Mouse (Mus musculus) testis, adult 2 months (tissue): Measurements from ENCODE around the gene Ptchd1. TPM values are rescaled to one million over a fixed set of nuclear protein-coding genes. Genes with fewer than 3 reads are reported as not detected.

Experiments
- H3K27ac ChIP-seq: fragments of 200-500 bp; 2 replicates; pipeline ENCODE4 v1.5.1; 2012; ENCODE audit warnings: low read depth, low read length; ENCODE audit not compliant: control insufficient read depth, insufficient read depth
- H3K27me3 ChIP-seq: fragments of 200-500 bp; 2 replicates; pipeline ENCODE4 v1.6.1; 2012; ENCODE audit warnings: mild to moderate bottlenecking, low read length, moderate library complexity; ENCODE audit not compliant: control insufficient read depth, insufficient read depth
- H3K36me3 ChIP-seq: fragments of 200-500 bp; 2 replicates; pipeline ENCODE4 v1.6.1; 2012; ENCODE audit warnings: mild to moderate bottlenecking, low read length; ENCODE audit not compliant: control insufficient read depth, insufficient read depth
- H3K4me1 ChIP-seq: fragments of 200-500 bp; 2 replicates; pipeline ENCODE4 v1.6.1; 2012; ENCODE audit warnings: low read length; ENCODE audit not compliant: control insufficient read depth, insufficient read depth
- H3K4me3 ChIP-seq: fragments of 200-500 bp; 2 replicates; pipeline ENCODE4 v1.5.1; 2012; ENCODE audit warnings: low read depth, mild to moderate bottlenecking, low read length, moderate library complexity, mixed read lengths; ENCODE audit not compliant: control insufficient read depth
- CTCF ChIP-seq: fragments of 200-500 bp; IDR thresholded peaks from 2 replicates; pipeline ENCODE4 v1.5.1; 2012; ENCODE audit warnings: low read depth, mild to moderate bottlenecking, inconsistent platforms, low read length, moderate library complexity; ENCODE audit not compliant: control insufficient read depth, insufficient read depth, insufficient replicate concordance
- POLR2A ChIP-seq: fragments of 200-500 bp; IDR thresholded peaks from 2 replicates; pipeline ENCODE4 v1.6.1; 2012; ENCODE audit warnings: low read depth, mild to moderate bottlenecking, inconsistent platforms, low read length, moderate library complexity; ENCODE audit not compliant: control insufficient read depth
- polyA plus RNA-seq: library from polyadenylated mRNA; depleted of rRNA; stranded (reverse); fragments of >200 nt; gene quantifications from 2 replicates; pipeline ENCODE4 v1.2.3, GENCODE M21; 2012; rRNA removed

Ptchd1 gene
- polyA plus RNA-seq, 1 experiment, result 0.56 TPM

DNA sequence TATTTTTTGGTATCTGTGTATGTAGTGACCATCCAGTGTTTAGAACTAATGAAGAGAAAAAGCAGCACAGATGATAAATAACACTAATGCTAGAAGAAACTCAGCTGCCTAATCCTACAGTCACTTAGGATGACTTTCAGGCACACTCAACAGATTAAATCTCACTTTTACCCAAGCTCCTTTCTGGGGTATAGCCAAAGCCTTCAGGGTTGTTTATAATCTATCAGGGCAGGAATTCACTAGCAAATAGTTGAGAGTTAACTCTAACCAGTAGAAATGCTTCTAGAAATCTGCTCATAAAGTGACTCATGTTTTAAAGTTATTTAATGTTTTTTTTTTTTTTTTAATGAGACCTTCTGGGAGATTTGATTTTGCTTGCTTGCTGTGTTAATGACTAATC is 43.8 kb downstream of the Ptchd1 start:
- TF ChIP-seq POLR2A, result no peak
- no peak for TF ChIP-seq CTCF
- no peak overlapping the region for H3K27ac ChIP-seq
- no peaks in the 10 kb centered on the region for H3K36me3 ChIP-seq
- H3K4me1 ChIP-seq, result no peaks in the 10 kb centered on the region
- no peaks in the 10 kb centered on the region for H3K27me3 ChIP-seq
- H3K4me3 ChIP-seq, result no peak overlapping the region

- no peak for TF ChIP-seq POLR2A
- TF ChIP-seq CTCF, result no peak
- Histone ChIP-seq H3K4me1 (no peaks in the 10 kb centered on the region), H3K27ac (no peak overlapping the region), H3K27me3 (no peaks in the 10 kb centered on the region), H3K36me3 (no peaks in the 10 kb centered on the region), H3K4me3 (no peak overlapping the region)
These were observed 51.2 kb downstream of the Ptchd1 start for GRCm38 (mm10) chrX:155572396-155572795.

DNA sequence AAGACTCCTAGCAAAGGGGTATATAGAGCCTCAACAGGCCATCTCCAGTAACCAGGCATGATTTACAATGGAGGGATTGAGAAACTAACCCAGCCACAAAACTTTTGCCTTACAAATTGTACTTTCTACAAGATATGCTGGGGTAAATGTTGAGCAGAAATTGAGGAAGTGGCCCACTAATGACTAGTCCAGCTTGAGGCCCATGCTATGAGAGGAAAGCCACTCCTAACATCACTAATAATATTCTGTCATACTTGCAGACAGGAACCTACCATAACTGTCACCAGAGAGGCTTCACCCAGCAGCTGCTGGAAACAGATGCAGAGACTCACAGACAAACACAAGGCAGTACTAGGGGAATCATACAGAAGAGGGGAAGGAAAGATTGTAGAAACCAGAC is 79.8 kb downstream of the Ptchd1 start:
- Histone ChIP-seq H3K4me1 (no peaks in the 10 kb centered on the region), H3K27me3 (no peaks in the 10 kb centered on the region), H3K36me3 (no peaks in the 10 kb centered on the region), H3K4me3 (no peak overlapping the region), H3K27ac (no peak overlapping the region)
- no peak for TF ChIP-seq POLR2A
- no peak for TF ChIP-seq CTCF

Other genes with a start within 250 kb of the Ptchd1 start
- gene Gm15155, start 927 bp upstream of the Ptchd1 start, polyA plus RNA-seq, result not detected in 2 replicates